Mouse (Mus musculus) stomach, postnatal 0 days (tissue): ENCODE measurements around the gene Gatad2b. TPM values are rescaled to one million over a fixed set of nuclear protein-coding genes. Genes with fewer than 3 reads are reported as not detected.

Experiments
- ATAC-seq: fragments of 200-750 bp; cut with Nextera tagmentation; 2 replicates; pipeline ENCODE4 v1.8.0; 2017; ENCODE audit not compliant: low FRiP score, low TSS enrichment
- DNase-seq: peaks from one replicate; pipeline ENCODE4 v3.0.0-alpha.2; 2016; ENCODE audit warnings: low spot score
- H3K27ac ChIP-seq: fragments of 300-500 bp; sonication (generic); replicated peaks from 2 replicates; pipeline ENCODE4 v1.5.1; 2014; ENCODE audit warnings: mild to moderate bottlenecking, control low read depth
- H3K27me3 ChIP-seq: fragments of 300-500 bp; sonication (generic); 2 replicates; pipeline ENCODE4 v1.6.1; 2014; ENCODE audit warnings: low read length; ENCODE audit not compliant: control insufficient read depth, insufficient read depth
- H3K36me3 ChIP-seq: fragments of 300-500 bp; sonication (generic); 2 replicates; pipeline ENCODE4 v1.6.1; 2014; ENCODE audit warnings: low read length, mixed read lengths; ENCODE audit not compliant: control insufficient read depth, insufficient read depth
- H3K4me1 ChIP-seq: fragments of 300-500 bp; sonication (generic); replicated peaks from 2 replicates; pipeline ENCODE4 v1.6.1; 2014; ENCODE audit warnings: antibody characterized with exemption; ENCODE audit not compliant: control insufficient read depth, insufficient read depth
- H3K4me2 ChIP-seq: fragments of 300-500 bp; sonication (generic); replicated peaks from 2 replicates; pipeline ENCODE4 v1.6.1; 2014; ENCODE audit warnings: low read depth, mild to moderate bottlenecking, control low read depth, moderate library complexity
- H3K4me3 ChIP-seq: fragments of 300-500 bp; sonication (generic); 2 replicates; pipeline ENCODE4 v1.5.1; 2014; ENCODE audit warnings: low read depth, low read length, control low read depth
- H3K9ac ChIP-seq: fragments of 300-500 bp; sonication (generic); 2 replicates; pipeline ENCODE4 v1.6.1; 2014; ENCODE audit warnings: mild to moderate bottlenecking, low read length, control low read depth, mixed read lengths
- H3K9me3 ChIP-seq: fragments of 300-500 bp; sonication (generic); 2 replicates; pipeline ENCODE4 v1.6.1; 2016; ENCODE audit warnings: low read length; ENCODE audit not compliant: control insufficient read depth
- CTCF ChIP-seq: IDR thresholded peaks from 2 replicates; pipeline ENCODE4 v1.5.1; 2016; ENCODE audit warnings: antibody characterized with exemption, low read depth, mild to moderate bottlenecking, moderate library complexity
- EP300 ChIP-seq: optimal IDR thresholded peaks from 2 replicates; pipeline ENCODE3; 2016; ENCODE audit warnings: antibody characterized with exemption
- WGBS: fragments of 180-500 bp; shearing (Covaris S2); extraction: QIAGEN DNeasy Blood & Tissue Kit; methylation state at CpG from one replicate; pipeline ENCODE4 v1.1.7; 2014; 5-methylcytosine and 5-hydroxymethylcytosine counted together
- polyA plus RNA-seq: library from polyadenylated mRNA; unstranded; fragments of >200 nt; fragmentation: Nextera tagmentation; extraction: Ambion mirVana; gene quantifications from 2 replicates; pipeline ENCODE4 v1.2.1, GENCODE M21; 2015

Gatad2b gene
- polyA plus RNA-seq, 1 experiment from 2014 or later: 4.8 TPM

DNA sequence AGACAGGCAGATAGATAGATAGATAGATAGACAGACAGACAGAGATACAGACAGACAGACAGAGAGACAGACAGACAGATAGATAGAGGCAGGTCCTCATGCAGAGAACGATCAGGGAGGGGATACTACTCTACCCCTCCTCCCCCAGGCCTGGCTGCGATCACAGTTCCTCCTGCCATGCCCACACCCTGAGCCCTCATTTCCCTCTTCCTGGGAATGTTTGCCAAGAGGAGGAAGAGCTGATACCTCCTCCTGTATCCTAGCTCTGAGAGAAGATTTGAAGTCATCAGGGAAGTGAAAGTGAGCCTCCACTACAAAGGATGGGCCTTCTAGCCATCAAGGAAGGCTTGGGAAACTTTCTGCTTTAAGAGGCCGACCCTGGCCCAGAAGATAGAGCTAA is 102.7 kb downstream of the Gatad2b start:
- Histone ChIP-seq H3K9ac (no peak overlapping the region), H3K36me3 (peaks cover 38% of the 10 kb centered on the region), H3K9me3 (no peaks in the 10 kb centered on the region), H3K4me1 (no peaks in the 10 kb centered on the region), H3K27me3 (no peaks in the 10 kb centered on the region), H3K27ac (no peak overlapping the region), H3K4me2 (no peak overlapping the region), H3K4me3 (no peak overlapping the region)
- no peak for ATAC-seq
- TF ChIP-seq EP300: no peak
- 73% methylated on average over 3 of the region's 3 CpGs for WGBS
- DNase-seq: no peak

DNA sequence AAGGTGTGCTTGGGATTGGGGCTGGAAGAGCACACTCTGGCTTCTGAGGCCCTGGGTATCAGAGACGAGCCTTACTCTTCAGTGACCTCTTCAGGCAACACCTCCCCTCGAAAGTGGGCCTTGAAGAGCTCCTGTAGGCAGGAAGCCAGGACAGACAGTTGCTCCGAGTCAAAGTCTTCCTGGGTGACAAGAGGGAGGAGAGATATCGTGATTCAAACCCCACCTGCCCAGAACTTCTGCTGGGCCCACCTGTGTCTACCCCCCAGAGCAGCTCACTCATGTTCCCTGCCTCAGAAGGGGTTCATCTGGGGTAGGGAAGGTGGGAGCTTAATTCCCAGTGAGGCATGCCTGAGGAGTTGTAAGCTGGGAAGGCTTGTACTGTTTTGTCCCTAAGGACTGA is 108.0 kb downstream of the Gatad2b start:
- no peak overlapping the region for H3K4me2 ChIP-seq
- H3K4me1 ChIP-seq: no peaks in the 10 kb centered on the region
- H3K9ac ChIP-seq: no peak overlapping the region
- TF ChIP-seq EP300: no peak
- no peak for TF ChIP-seq CTCF
- no peak overlapping the region for H3K4me3 ChIP-seq
- no peak overlapping the region for H3K27ac ChIP-seq
- peaks cover 50% of the 10 kb centered on the region for H3K36me3 ChIP-seq
- no peaks in the 10 kb centered on the region for H3K27me3 ChIP-seq
- ATAC-seq (no peak), DNase-seq (no peak)
- 69% methylated on average over 4 of the region's 4 CpGs for WGBS
- H3K9me3 ChIP-seq: no peaks in the 10 kb centered on the region

GRCm38 (mm10) chr3:90404121-90404520 is 111.1 kb downstream of the Gatad2b start:
- no peak overlapping the region for H3K4me2 ChIP-seq
- ATAC-seq: no peak
- 93% methylated on average over 3 of the region's 3 CpGs for WGBS

DNA sequence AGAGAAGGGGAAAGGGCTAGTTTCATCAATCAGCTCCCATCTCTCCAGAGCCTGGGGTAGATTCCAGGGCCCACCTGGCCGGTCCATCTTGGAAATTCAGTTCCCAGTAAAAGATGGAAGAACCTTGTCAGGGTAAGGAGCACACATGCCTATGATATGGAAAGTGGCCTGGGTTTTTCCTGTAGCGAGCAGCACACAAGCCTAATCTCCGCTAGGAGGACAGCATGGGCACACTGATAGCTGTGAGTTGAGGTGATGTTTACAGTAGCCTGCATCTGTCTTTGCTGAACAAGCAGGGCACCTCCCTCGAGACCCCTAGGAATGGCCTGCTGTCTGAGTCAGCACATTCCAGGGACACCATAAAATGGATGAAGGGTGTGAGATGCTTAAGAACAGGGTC is 111.6 kb downstream of the Gatad2b start:
- Histone ChIP-seq H3K36me3 (peaks cover 63% of the 10 kb centered on the region), H3K4me3 (no peak overlapping the region), H3K9me3 (no peaks in the 10 kb centered on the region), H3K27me3 (no peaks in the 10 kb centered on the region), H3K27ac (no peak overlapping the region), H3K4me2 (no peak overlapping the region), H3K4me1 (no peaks in the 10 kb centered on the region), H3K9ac (no peak overlapping the region)
- WGBS: 82% methylated on average over 4 of the region's 4 CpGs
- TF ChIP-seq CTCF (no peak), EP300 (no peak)
- DNase-seq (no peak), ATAC-seq (no peak)

More at GRCm38 (mm10) chr3:90404121-90404520, 111.1 kb downstream of the Gatad2b start:
- Histone ChIP-seq H3K36me3 (peaks cover 66% of the 10 kb centered on the region), H3K9me3 (no peaks in the 10 kb centered on the region), H3K27ac (no peak overlapping the region), H3K4me3 (no peak overlapping the region), H3K4me1 (no peaks in the 10 kb centered on the region), H3K9ac (no peak overlapping the region), H3K27me3 (no peaks in the 10 kb centered on the region)
- TF ChIP-seq CTCF (no peak), EP300 (no peak)
- no peak for DNase-seq

- no peak overlapping the region for H3K4me3 ChIP-seq
- no peak for DNase-seq
- TF ChIP-seq EP300 (no peak), CTCF (no peak)
- H3K27me3 ChIP-seq: no peaks in the 10 kb centered on the region
- peaks cover 50% of the 10 kb centered on the region for H3K36me3 ChIP-seq
- H3K9me3 ChIP-seq: no peaks in the 10 kb centered on the region
- H3K9ac ChIP-seq: no peak overlapping the region
- H3K27ac ChIP-seq: no peak overlapping the region
- H3K4me1 ChIP-seq: no peaks in the 10 kb centered on the region
- no peak overlapping the region for H3K4me2 ChIP-seq
- no peak for ATAC-seq
- WGBS: 93% methylated on average over 5 of the region's 5 CpGs
Observed at GRCm38 (mm10) chr3:90406414-90406813, 113.4 kb downstream of the Gatad2b start.

DNA sequence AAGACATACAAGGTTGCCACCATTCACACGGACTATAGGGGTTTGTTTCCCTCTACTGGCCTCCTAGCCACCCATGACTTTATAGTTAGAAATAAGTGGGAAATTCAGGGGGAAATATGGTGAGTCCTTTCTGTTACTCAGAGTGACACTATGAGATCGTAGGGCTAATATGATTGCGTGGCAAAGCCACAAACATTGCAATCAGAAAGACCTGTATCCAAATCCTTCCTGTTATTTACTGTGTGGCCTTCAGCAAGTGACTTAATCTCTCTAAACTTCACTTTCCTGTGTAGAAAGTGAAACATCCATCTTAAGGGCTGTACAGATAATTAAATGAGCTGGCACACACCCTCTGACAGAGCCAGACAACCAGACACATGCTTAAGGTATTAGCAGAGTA is 115.7 kb downstream of the Gatad2b start:
- H3K9ac ChIP-seq: no peak overlapping the region
- TF ChIP-seq EP300: no peak
- TF ChIP-seq CTCF: no peak
- 90% methylated on average over 3 of the region's 3 CpGs for WGBS

More for the DNA sequence above, 115.7 kb downstream of the Gatad2b start:
- peaks cover 29% of the 10 kb centered on the region for H3K36me3 ChIP-seq
- H3K27ac ChIP-seq: no peak overlapping the region
- no peaks in the 10 kb centered on the region for H3K4me1 ChIP-seq
- no peaks in the 10 kb centered on the region for H3K27me3 ChIP-seq
- H3K4me3 ChIP-seq: no peak overlapping the region
- H3K9me3 ChIP-seq: no peaks in the 10 kb centered on the region
- no peak overlapping the region for H3K4me2 ChIP-seq
- DNase-seq (no peak), ATAC-seq (no peak)
